Mouse (Mus musculus) adipose tissue, adult 10 weeks (tissue): ENCODE results near the gene Nek4. TPM values are rescaled to one million over a fixed set of nuclear protein-coding genes. Genes with fewer than 3 reads are reported as not detected.

Source experiments
- polyA plus RNA-seq: library from polyadenylated mRNA; stranded (reverse); fragments of 350-450 nt; fragmentation: Illumina TruSeq; extraction: RNeasy Lipid Tissue Mini Kit (QIAGEN cat#74804); gene quantifications from one replicate; pipeline ENCODE4 v1.2.3, GENCODE M21; 2014; ENCODE audit warnings: low read depth, low replicate concordance

Gene Nek4
- polyA plus RNA-seq = 13.6 TPM

GRCm38 (mm10) chr14:30951154-30951825 lies at the start of gene Nek4:
Gene Nek4, plus strand, starts transcription at chr14:30951377.

GRCm38 (mm10) chr14:30923375-30924105 lies 27.6 kb upstream of the Nek4 start, which contains the start of gene Itih3:
Gene Itih3, minus strand, starts transcription at chr14:30923760.

GRCm38 (mm10) chr14:30943038-30943437 lies 8.1 kb upstream of the Nek4 start, which contains the start of gene Itih1:
Gene Itih1, minus strand, starts transcription at chr14:30943289.

GRCm38 (mm10) chr14:31001307-31002205 lies 50.4 kb downstream of the Nek4 start, which contains the start of the genes Glt8d1 and Spcs1:
Gene Glt8d1, plus strand, starts transcription at chr14:31001400.
Gene Spcs1, minus strand, starts transcription at chr14:31001672.

GRCm38 (mm10) chr14:31018860-31019291 lies 67.7 kb downstream of the Nek4 start, which contains the start of the genes Pbrm1 and Gnl3:
Gene Pbrm1, plus strand, starts transcription at chr14:31019138.
Gene Gnl3, minus strand, starts transcription at chr14:31019152.

Other genes with a start within 250 kb of the Nek4 start
- gene Sfmbt1, start 236.5 kb upstream of the Nek4 start, polyA plus RNA-seq = 10.8 TPM
- 35.8 TPM for gene Tmem110, start 125.8 kb upstream of the Nek4 start, polyA plus RNA-seq
- gene Mustn1, start 72.2 kb upstream of the Nek4 start, polyA plus RNA-seq = 20.8 TPM
- gene Itih4, start 64.9 kb upstream of the Nek4 start, polyA plus RNA-seq = 1.5 TPM
- gene Itih3, start 27.6 kb upstream of the Nek4 start, polyA plus RNA-seq = 2.6 TPM
- gene Itih1, start 8.1 kb upstream of the Nek4 start, polyA plus RNA-seq = not detected
- 75.5 TPM for gene Glt8d1, start 50.0 kb downstream of the Nek4 start, polyA plus RNA-seq
- 318 TPM for gene Spcs1, start 50.3 kb downstream of the Nek4 start, polyA plus RNA-seq
- 18.0 TPM for gene Pbrm1, start 67.8 kb downstream of the Nek4 start, polyA plus RNA-seq
- 43.5 TPM for gene Gnl3, start 67.8 kb downstream of the Nek4 start, polyA plus RNA-seq
- gene Smim4, start 177.6 kb downstream of the Nek4 start, polyA plus RNA-seq = 34.3 TPM
- gene Nt5dc2, start 179.7 kb downstream of the Nek4 start, polyA plus RNA-seq = 25.1 TPM
- gene Stab1, start 217.3 kb downstream of the Nek4 start, polyA plus RNA-seq = 47.2 TPM